Mouse (Mus musculus) B cell, adult (primary cell): ENCODE results near the gene Hes6. TPM values are rescaled to one million over a fixed set of nuclear protein-coding genes. Genes with fewer than 3 reads are reported as not detected.

Experiments used
- total RNA-seq: library from RNA; stranded (reverse); gene quantifications from 4 replicates; pipeline ENCODE4 v1.2.4, GENCODE M21; 2023; ENCODE audit not compliant: inconsistent age

Gene Hes6
- 32.1 to 42.0 TPM (median 36.4 TPM) in 4 replicates for total RNA-seq

DNA sequence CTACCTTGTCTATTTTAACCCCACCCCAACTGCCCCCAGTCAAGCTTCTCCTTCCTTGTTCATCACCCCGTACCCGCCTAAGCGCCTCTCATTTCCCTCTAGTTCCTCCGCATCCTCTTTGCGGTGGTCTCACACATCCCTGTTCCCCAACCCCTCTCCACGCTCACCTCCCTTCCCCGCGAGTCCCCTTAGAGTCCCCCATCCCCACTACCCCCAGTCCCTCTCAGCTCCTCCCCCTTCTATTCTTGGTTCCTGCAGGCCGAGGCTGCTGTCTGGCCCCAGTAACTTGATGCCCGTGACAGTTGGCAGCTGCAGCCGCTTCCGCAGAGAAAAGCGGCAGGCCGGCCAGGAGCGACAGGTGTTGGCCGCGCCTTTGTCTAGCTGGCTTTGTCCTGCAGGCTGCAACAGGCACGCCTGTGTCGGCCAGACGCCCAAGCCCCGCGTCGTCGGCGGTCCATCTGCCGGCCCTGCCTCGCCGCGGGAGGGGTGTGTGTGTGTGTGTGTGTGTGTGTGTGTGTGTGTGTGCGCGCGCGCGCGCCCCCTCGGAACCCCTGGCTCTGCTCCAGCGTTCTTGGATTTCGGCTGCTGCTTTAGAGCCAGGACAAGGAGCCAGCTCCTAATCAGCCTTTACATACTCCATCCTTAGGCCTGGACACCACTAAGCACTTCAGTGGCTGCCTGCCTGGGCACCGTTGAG lies at the start of gene Hes6:
Gene Hes6, minus strand, starts transcription at position 141 of the 697 bp plus-strand sequence.

DNA sequence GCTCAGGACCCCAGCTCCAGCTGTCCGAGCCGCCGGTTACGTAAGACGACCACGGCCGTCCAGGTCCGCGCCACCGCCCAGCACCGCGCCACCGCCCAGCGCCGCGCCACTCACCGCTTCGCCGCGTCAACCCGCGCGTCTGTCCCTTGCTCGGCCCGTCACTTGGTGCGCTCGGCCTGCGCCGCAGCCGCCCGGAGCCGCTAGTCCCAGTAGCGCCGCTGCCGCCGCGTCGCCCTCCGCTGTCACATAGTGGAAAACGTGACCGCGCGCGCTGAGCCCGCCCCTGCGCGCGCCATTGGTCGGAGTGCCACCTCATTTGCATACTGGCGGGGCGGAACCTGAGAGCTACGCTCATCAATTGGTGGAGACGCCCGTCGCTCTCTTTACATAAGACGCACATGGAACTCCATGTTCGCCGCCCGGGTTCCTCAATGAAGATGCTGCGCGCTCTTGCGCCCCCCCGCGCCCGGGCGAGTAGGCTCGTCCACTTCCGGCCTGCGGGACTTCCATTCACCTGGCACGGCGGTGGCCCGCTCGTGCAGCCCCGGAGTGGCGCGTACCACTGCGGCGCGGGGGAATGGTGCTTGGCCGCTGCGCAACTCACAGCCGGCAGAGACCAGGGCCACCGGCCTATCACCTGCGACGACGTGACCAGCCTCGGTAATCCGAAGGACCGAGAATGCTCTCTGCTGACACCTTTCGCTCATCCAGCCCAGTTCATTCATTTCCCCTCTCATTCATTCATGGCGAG lies 45.4 kb upstream of the Hes6 start, which contains the start of gene Per2:
Gene Per2, minus strand, starts transcription at position 266 of the 751 bp plus-strand sequence.

DNA sequence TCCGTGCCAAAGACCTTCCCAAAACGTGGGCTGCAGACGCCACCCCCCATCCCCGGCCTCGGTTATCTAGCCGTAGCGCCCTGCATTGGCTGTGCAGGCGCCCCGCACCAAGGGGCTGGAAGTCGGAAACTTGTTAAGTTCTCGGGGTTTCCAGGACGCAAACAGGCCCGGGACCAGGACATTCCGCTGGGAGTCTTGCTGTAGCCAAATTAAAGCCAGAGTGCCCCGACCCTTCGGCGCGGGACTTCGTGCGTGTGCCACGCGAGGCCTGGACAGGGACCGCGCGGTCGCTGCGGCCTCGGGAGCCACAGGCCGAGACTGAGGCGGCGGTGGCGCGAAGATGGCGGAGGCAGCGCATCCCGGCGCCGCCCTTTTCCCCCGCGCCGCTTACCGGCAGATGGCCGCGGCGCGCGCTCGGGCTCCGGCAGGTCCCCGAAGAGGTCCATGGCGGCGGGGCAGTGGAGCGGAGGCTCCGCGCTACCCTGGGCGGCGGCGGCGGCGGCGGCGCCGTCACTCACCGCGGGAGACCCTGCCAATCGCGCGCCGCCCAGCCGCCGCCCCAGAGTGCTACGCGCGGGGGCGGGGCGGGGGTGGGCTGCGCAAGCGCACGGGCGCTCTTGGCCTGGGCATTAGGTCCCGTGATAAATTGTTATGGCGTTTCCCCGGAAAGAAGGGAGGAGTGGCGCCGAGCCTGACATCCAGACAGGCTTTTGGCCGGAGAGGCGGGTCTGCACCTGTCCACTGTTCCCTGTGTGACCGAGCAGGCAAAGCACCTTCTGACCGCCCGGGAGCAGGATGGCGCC lies 15.4 kb downstream of the Hes6 start, which contains the start of gene Ilkap:
Gene Ilkap, minus strand, starts transcription at position 556 of the 803 bp plus-strand sequence.

DNA sequence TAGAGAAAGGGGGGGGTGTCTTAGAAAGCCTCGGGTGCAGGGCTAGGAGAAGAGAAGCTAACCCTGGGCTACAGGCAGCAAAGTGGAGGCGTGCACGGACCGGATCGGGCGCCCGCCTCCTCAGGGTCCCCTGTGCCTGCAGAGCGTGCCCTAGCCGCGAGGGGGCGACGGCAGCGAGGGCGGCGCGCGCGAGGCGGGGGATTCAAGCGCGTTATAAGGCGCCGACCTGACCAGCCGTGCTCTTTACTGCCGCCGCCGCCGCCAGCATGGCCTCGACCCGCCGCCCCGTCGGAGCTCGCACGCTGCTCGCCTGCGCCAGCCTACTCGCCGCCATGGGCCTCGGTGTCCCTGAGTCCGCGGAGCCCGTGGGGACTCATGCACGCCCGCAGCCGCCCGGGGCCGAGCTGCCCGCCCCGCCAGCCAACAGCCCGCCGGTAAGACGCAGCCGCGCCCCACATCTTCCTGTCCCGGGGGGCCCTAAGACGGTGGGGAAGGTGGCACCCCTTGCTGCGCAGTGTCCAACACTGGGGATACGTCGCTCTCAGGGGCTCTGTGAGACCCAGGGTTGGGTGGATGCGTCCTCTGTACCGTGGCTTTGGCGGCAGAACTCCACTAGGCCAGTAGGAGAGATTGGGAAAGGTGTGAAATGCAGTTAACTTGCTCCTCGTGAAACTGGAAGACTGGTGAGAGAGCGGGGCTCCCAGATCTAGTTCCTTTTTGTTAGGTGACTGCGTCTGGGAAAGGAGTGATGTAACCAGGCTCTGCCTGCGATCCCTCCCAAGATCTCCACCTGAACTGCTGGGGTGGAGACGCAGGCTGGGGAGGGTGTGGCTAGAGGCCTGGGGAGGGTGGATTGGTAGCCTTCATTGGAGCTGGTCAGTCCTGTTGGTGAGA lies 47.4 kb downstream of the Hes6 start, which contains the start of gene Erfe:
Gene Erfe, plus strand, starts transcription at position 216 of the 894 bp plus-strand sequence.

Other genes starting within 250 kb of the Hes6 start
- 0.22 to 0.60 TPM in 2 of 4 replicates, not detected in the others for gene Ramp1, start 234.2 kb downstream of the Hes6 start, total RNA-seq
- 49.8 to 62.2 TPM (median 57.1 TPM) in 4 replicates for gene Ube2f, start 163.7 kb downstream of the Hes6 start, total RNA-seq
- gene Scly, start 115.7 kb downstream of the Hes6 start, total RNA-seq: 24.4 to 31.8 TPM (median 31.3 TPM) in 4 replicates
- gene Espnl, start 92.0 kb downstream of the Hes6 start, total RNA-seq: 0.19 TPM in 1 of 4 replicates, not detected in the others
- gene Klhl30, start 63.0 kb downstream of the Hes6 start, total RNA-seq: not detected in 4 replicates
- not detected in 4 replicates for gene Erfe, start 47.6 kb downstream of the Hes6 start, total RNA-seq
- 110 to 118 TPM (median 114 TPM) in 4 replicates for gene Ilkap, start 15.2 kb downstream of the Hes6 start, total RNA-seq
- gene Per2, start 45.3 kb upstream of the Hes6 start, total RNA-seq: 16.8 to 33.2 TPM (median 23.9 TPM) in 4 replicates
- 7.1 to 9.6 TPM (median 8.4 TPM) in 4 replicates for gene Traf3ip1, start 80.6 kb upstream of the Hes6 start, total RNA-seq
- gene Asb1, start 126.5 kb upstream of the Hes6 start, total RNA-seq: 11.6 to 16.5 TPM (median 15.1 TPM) in 4 replicates